Mouse (Mus musculus) heart, embryonic 14.5 days (tissue): ENCODE measurements around the gene Mrps11. TPM values are rescaled to one million over a fixed set of nuclear protein-coding genes. Genes with fewer than 3 reads are reported as not detected.

Source experiments
- ATAC-seq: fragments of 200-750 bp; cut with Nextera tagmentation; 2 replicates; pipeline ENCODE4 v1.8.0; 2017; ENCODE audit warnings: low read depth, moderate TSS enrichment; ENCODE audit not compliant: insufficient number of reproducible peaks, insufficient read depth, low FRiP score
- H3K27ac ChIP-seq, 2 experiments: fragments of 200-500 bp in 1 of 2; fragments of 300-500 bp in 1 of 2; sonication (generic) in 1 of 2; replicated peaks in 1 of 2; 2 replicates each; pipeline ENCODE4 v1.5.1; 2012 to 2014; ENCODE audit warnings: low read depth in 2 of 2, low read length in 2 of 2, control low read depth in 1 of 2, mild to moderate bottlenecking in 1 of 2, mixed read lengths in 1 of 2; ENCODE audit not compliant: control insufficient read depth in 1 of 2, insufficient read depth in 1 of 2
- H3K27me3 ChIP-seq: fragments of 300-500 bp; sonication (generic); 2 replicates; pipeline ENCODE4 v1.6.1; 2014; ENCODE audit warnings: mild to moderate bottlenecking, low read length, control low read depth; ENCODE audit not compliant: control insufficient read depth, insufficient read depth
- H3K36me3 ChIP-seq: fragments of 300-500 bp; sonication (generic); 2 replicates; pipeline ENCODE4 v1.6.1; 2014; ENCODE audit warnings: mild to moderate bottlenecking, control low read depth, low read length, mixed read lengths; ENCODE audit not compliant: control insufficient read depth, insufficient read depth
- H3K4me1 ChIP-seq, 2 experiments: fragments of 200-500 bp in 1 of 2; fragments of 300-500 bp in 1 of 2; sonication (generic) in 1 of 2; 2 replicates each; pipeline ENCODE4 v1.6.1; 2012 to 2014; ENCODE audit warnings: low read length in 2 of 2, control low read depth in 1 of 2, mixed read lengths in 1 of 2; ENCODE audit not compliant: control insufficient read depth in 2 of 2, insufficient read depth in 2 of 2
- H3K4me2 ChIP-seq: fragments of 300-500 bp; sonication (generic); 2 replicates; pipeline ENCODE4 v1.6.1; 2014; ENCODE audit warnings: mild to moderate bottlenecking, low read length
- H3K4me3 ChIP-seq, 2 experiments: fragments of 200-500 bp in 1 of 2; fragments of 300-500 bp in 1 of 2; sonication (generic) in 1 of 2; 2 replicates each; pipeline ENCODE4 v1.5.1; 2012 to 2014; ENCODE audit warnings: low read length in 2 of 2, mild to moderate bottlenecking in 2 of 2, control low read depth in 1 of 2, low read depth in 1 of 2, moderate library complexity in 1 of 2; ENCODE audit not compliant: control insufficient read depth in 1 of 2, insufficient read depth in 1 of 2
- H3K9ac ChIP-seq: fragments of 300-500 bp; sonication (generic); 2 replicates; pipeline ENCODE4 v1.6.1; 2014; ENCODE audit warnings: mild to moderate bottlenecking, low read length
- H3K9me3 ChIP-seq: fragments of 300-500 bp; sonication (generic); 2 replicates; pipeline ENCODE4 v1.6.1; 2016; ENCODE audit warnings: low read length, control low read depth; ENCODE audit not compliant: control insufficient read depth
- WGBS: fragments of 180-500 bp; shearing (Covaris S2); extraction: QIAGEN DNeasy Blood & Tissue Kit; methylation state at CpG from one replicate; pipeline ENCODE4 v1.1.7; 2014; 5-methylcytosine and 5-hydroxymethylcytosine counted together
- polyA plus RNA-seq: library from polyadenylated mRNA; unstranded; fragments of >200 nt; fragmentation: Nextera tagmentation; extraction: Ambion mirVana; gene quantifications from 2 replicates; pipeline ENCODE4 v1.2.1, GENCODE M21; 2014

Gene Mrps11
- polyA plus RNA-seq, 1 experiment from 2014 or later, result 60.2 TPM

DNA sequence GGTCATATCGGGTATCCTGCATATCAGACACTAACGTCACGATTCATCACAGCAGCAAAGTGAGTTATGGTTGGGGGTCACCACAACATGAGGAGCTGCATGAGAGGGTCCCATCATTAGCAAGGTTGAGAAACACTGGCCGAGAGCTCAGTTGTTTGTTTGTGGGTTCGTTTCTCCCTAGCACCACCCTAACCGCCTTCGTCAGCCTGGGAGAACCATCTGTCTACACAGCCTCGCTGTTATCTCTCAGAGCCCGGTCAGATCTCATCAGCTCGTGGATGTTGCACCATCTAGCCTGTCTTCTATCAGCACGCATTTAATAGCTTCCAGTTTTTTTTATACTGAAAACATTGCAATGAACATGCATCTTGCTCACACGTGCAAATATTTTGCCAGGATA, 35.4 kb downstream of the Mrps11 start:
- no peak overlapping the region for H3K9ac ChIP-seq
- H3K4me3 ChIP-seq, result no peak overlapping the region
- no peaks in the 10 kb centered on the region for H3K9me3 ChIP-seq
- no peak overlapping the region for H3K4me2 ChIP-seq
- H3K4me1 ChIP-seq, result peaks cover 0 to 4% of the 10 kb centered on the region in 2 experiments; a peak in 2 of 4 replicates
- no peak overlapping the region for H3K27ac ChIP-seq
- ATAC-seq, result no peak
- no peaks in the 10 kb centered on the region for H3K27me3 ChIP-seq
- H3K36me3 ChIP-seq, result 0 out of 2 replicates have a peak, but pooled peaks cover 3% of the 10 kb centered on the region
- 48% methylated on average over 12 of the region's 12 CpGs for WGBS

DNA sequence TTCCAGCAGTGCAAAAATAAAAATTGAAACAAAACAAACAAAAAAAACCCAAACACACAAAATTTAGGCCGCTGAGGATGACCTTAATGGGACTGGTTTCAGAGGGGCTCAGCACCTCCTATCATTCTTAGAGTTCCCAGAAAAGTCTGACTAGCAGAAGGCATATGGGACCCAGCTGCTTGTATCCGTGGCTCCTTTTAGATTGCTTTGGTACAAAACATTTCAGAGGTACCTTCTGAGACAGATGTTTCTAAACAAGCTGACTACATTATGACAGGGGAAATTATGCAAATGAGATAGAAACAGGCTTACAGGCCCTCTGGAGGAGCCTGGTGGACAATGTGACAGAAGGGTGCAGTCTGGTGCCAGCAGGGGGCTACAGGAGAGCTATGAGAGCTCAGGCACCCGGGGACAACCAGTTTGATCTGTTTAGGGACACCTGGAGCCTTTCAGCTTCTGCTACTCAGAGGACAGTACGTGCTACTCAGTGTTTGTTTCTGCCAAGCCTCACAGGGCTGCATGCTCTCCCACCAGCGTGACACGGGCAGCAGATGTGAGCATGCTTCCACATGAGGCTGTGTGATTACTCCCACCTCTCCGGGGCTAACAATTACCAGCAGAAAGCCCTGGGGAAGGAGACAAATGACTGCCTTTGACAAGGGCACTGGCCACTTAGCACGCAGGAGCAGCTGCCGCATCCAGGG, 43.9 kb downstream of the Mrps11 start:
- no peak overlapping the region for H3K4me2 ChIP-seq
- H3K27ac ChIP-seq, result no peak overlapping the region
- ATAC-seq, result no peak
- 57% methylated on average over 9 of the region's 9 CpGs for WGBS
- peaks cover 63% of the 10 kb centered on the region for H3K36me3 ChIP-seq
- no peaks in the 10 kb centered on the region for H3K9me3 ChIP-seq
- H3K9ac ChIP-seq, result no peak overlapping the region
- no peaks in the 10 kb centered on the region for H3K4me1 ChIP-seq
- no peaks in the 10 kb centered on the region for H3K27me3 ChIP-seq
- no peak overlapping the region for H3K4me3 ChIP-seq

DNA sequence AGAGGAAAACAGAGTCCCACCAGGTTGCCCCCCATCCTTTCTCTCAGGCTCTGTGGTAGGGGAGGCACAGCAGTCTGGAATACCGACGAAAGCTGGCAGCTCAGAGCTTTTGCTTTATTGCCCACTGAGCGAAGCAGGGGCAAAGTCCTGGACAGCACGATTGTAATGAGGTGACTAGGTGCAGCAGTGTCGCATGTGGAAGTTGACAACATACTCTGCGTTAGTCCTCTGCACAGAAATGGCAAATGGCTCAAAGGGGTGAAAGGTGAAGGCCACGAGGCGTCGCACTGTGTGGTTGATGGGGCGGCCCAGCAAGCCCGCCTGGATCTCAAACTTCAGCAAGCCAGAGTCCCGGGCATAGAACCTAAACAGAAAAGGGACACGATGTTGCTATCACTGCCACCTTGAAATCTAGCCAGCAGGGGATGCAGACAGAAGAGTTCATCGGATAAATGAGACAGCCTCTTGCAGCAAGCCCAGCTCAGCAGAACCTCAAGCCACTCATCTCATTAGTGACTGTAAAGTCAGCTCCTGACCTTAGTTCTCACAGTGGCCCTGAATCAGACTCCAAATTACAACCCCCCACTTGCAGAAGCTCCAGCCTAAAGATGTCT, 44.9 kb downstream of the Mrps11 start:
- Histone ChIP-seq H3K27ac (no peak overlapping the region), H3K4me2 (no peak overlapping the region), H3K9me3 (no peaks in the 10 kb centered on the region), H3K27me3 (no peaks in the 10 kb centered on the region), H3K4me3 (no peak overlapping the region), H3K4me1 (no peaks in the 10 kb centered on the region), H3K9ac (no peak overlapping the region), H3K36me3 (peaks cover 61% of the 10 kb centered on the region)
- WGBS, result 88% methylated on average over 14 of the region's 14 CpGs
- ATAC-seq, result no peak

DNA sequence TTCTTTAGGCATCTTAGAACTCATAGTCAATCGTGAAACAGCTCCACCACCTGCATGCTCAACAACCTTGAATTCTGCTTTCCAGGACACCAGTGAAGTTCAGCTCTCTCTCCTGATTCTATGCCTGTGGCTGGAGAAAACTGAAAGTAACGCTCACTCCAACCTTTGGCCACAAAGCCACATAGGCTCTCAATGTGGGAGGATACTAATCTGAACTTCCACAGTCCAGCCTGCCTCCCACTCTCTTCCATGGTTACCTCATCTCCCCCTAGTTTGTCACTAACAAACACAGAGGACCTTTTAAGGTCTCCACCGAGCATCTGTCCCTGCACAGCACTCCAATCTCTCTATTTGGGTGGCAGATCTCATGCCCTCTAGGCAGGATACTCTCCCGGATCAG, 52.7 kb downstream of the Mrps11 start:
- no peak overlapping the region for H3K4me2 ChIP-seq
- no peaks in the 10 kb centered on the region for H3K27me3 ChIP-seq
- no peaks in the 10 kb centered on the region for H3K9me3 ChIP-seq
- H3K27ac ChIP-seq, result no peak overlapping the region
- H3K4me1 ChIP-seq, result no peaks in the 10 kb centered on the region
- H3K9ac ChIP-seq, result no peak overlapping the region
- H3K4me3 ChIP-seq, result no peak overlapping the region
- ATAC-seq, result no peak
- WGBS, result 85% methylated on average over 4 of the region's 4 CpGs
- H3K36me3 ChIP-seq, result peaks cover 60% of the 10 kb centered on the region

DNA sequence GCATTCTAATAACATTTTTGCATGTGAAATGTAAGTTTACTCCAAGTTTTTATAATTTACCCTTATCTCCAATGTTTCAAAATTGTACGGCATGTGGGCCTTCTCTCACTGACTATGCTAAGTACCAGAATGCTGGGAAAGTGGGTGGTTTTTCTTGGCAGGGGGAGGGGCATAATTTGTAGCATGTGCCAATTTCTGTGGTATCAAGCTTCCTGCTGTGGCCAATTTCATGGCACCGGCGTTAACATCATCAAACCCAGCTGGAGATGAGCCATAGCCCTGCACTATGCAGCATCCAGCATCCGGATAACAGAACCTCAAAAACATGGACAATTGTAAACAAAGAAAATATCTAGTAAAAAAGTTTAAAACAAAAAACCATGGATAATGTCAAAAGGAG, 54.3 kb downstream of the Mrps11 start:
- WGBS, result 85% methylated on average over 4 of the region's 4 CpGs
- Histone ChIP-seq H3K4me2 (no peak overlapping the region), H3K9ac (no peak overlapping the region), H3K27ac (no peak overlapping the region), H3K27me3 (no peaks in the 10 kb centered on the region), H3K4me3 (no peak overlapping the region), H3K36me3 (peaks cover 65% of the 10 kb centered on the region), H3K9me3 (no peaks in the 10 kb centered on the region), H3K4me1 (no peaks in the 10 kb centered on the region)
- no peak for ATAC-seq

DNA sequence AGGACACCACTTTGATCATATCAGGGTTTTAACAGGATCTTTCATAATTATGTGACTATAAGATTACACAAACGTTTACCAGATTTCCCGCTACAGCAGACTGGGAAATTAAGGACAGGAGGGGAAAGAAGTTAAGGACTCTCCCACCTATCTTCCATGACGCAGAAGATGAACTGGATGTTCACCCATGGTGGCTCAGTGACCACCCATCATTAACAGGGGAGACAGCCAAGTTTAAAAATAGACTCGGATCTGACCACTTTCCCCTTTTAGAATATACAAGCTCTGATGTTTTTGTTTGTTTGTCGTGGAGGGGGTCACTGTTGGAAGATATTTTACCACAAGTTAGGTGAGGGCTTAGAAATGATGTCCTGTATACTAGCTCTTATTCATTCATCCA, 58.7 kb downstream of the Mrps11 start:
- ATAC-seq, result no peak
- Histone ChIP-seq H3K4me1 (peaks cover 2 to 9% of the 10 kb centered on the region in 2 experiments; a peak in 3 of 4 replicates), H3K27ac (no peak overlapping the region), H3K4me2 (no peak overlapping the region), H3K27me3 (no peaks in the 10 kb centered on the region), H3K9me3 (no peaks in the 10 kb centered on the region), H3K9ac (no peak overlapping the region), H3K36me3 (peaks cover 65% of the 10 kb centered on the region), H3K4me3 (no peak overlapping the region)
- WGBS, result 64% methylated on average over 5 of the region's 5 CpGs
